Mouse (Mus musculus) skeletal muscle tissue, postnatal 0 days (tissue): ENCODE data around the gene Nr2e3. TPM values are rescaled to one million over a fixed set of nuclear protein-coding genes. Genes with fewer than 3 reads are reported as not detected.

Experiments
- polyA plus RNA-seq: library from polyadenylated mRNA; unstranded; fragments of >200 nt; fragmentation: Nextera tagmentation; extraction: Ambion mirVana; gene quantifications from 2 replicates; pipeline ENCODE4 v1.2.1, GENCODE M21; 2015

Nr2e3 gene
- 0.32 TPM in 1 of 2 replicates, not detected in the other for polyA plus RNA-seq

DNA sequence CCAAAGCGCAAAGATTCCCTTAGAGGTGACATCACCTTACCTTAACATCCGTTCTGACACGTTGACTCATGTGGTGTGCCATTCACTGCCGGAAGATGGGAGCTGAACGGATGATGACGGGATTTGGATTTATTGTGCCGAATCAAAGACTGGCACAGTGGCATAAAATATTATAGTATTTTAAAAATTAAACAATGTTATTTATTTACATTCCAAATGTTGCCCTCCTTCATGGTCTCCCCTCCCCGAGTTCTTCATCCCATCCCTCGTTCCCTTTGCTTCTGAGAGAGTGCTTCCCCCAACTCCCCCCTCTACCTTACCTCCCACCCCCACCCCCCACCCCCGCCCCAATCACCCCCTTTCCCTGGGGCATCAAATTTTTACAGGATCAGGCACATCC, at the start of gene Nr2e3:
Gene Nr2e3, minus strand, starts transcription at position 101 of the 400 bp plus-strand sequence.

Other genes starting within 250 kb of the Nr2e3 start
- gene Senp8, start 209.9 kb downstream of the Nr2e3 start, polyA plus RNA-seq: 8.8 and 9.5 TPM in 2 replicates
- 5.7 and 6.3 TPM in 2 replicates for gene Myo9a, start 209.8 kb downstream of the Nr2e3 start, polyA plus RNA-seq